Mouse (Mus musculus): ENCODE measurements around the gene Ccdc51. TPM values are rescaled to one million over a fixed set of nuclear protein-coding genes. Genes with fewer than 3 reads are reported as not detected.

Gene Ccdc51
- total RNA-seq, 2 experiments from 2014 or later, result 6.4 TPM

DNA sequence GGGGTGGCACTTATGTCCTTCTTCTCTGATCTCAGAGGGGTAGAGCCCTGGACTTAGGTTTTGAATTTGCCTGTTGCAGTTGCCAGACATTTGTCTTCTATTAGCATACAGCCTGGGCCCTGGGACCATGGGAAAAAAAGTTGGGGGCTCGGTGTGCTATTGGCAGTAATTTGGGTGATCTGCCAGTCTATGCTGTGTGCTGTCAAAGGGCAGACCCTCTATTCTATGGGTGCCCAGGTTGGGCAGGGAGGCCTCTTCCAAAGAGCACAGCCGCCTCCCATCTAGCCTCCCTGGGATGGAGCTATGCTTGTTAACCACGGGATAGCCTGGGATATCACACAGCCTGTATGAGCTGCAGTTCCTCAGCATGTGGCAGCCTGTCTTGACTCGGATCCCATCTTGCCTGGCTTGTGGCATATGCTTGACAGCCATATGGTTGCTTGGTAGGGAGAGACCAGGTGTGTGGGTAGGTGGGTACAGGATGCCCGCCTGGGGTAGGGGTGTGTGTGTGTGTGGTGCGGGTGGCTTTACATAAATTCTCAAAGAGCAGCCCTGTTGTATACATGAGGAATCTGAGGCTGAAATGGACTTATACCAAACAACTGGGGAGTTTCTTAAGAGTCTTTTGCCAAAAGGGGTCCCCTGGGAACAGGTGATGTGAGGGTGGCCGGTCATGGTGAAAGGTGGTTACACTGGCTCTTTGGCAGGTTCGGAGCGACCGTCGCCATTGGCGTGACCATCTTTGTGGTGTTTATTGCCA, 26.8 kb upstream of the Ccdc51 start:
- DNase-seq (ENCODE audit: extremely low spot score in 1 of 2, low spot score in 2 of 2), result no peak
- intact Hi-C loops (cut with DNase I), result no loop called here

DNA sequence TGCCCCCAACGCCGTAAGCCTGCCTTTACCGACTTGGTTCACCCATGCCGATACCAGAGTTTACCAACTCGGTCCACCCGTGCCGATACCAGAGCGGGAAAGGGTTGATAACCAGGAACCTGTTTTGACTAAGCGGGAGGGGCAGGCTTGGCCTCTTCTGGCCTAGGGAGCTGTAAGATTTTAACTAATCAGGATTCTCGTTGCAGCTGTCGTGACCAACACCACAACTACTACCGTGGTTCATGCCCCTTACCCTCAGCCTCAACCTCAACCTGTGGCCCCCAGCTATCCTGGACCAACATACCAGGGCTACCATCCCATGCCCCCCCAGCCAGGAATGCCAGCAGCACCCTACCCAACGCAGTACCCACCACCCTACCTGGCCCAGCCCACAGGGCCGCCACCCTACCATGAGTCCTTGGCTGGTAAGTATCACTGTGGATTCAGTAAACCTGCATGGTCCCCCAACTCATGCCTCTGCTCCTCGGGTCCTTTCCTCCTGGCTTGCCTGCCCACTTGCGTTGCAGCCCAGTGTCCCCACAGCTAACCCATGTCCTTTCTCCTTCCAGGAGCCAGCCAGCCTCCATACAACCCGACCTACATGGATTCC, 26.1 kb upstream of the Ccdc51 start:
- intact Hi-C loops (cut with DNase I), result no loop called here
- no peak for DNase-seq (ENCODE audit: extremely low spot score in 1 of 2, low spot score in 2 of 2)

DNA sequence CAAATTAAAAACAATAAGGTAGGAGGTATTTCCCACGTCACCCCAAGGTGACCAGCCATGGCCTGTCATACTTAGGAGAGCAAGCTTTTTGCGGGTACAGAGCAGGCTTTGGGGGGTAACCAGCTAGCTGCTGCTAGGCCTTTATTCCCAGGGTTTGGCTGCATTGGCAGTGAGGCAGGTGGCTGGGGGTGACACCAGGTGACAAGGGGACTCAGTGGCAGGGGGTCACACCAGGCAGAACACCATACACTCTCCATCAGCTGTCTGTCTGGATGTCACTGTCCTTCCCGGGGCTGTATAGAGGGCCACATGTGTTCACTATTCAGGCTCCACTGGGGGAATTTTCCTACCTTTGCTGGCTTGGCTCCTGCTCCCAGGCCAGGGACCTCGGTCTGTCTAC, 25.4 kb upstream of the Ccdc51 start:
- intact Hi-C loops (cut with DNase I), result no loop called here

DNA sequence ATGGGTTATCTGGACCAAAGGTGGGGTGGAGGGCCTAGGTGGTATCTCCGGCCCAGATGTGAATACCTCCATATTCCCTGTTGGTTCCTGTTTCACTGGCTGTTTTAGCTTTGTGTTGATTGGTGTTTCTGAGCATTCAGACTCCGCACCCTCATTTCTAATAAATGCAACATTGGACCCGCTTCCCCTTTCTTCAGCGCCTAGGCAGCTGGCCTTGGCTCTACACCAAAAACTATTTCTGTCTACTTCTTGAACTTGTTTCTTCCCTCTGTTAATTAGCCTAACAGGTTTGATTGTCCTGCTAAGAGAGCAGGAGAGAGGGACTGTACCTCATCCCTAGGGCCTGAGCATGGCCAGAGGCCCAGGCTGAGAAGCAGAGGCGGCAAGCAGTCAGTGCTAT, 24.8 kb upstream of the Ccdc51 start:
- intact Hi-C loops (cut with DNase I), result no loop called here
- no peak for DNase-seq (ENCODE audit: extremely low spot score in 1 of 2, low spot score in 2 of 2)

More for the DNA sequence above, 25.4 kb upstream of the Ccdc51 start:
- DNase-seq (ENCODE audit: extremely low spot score in 1 of 2, low spot score in 2 of 2), result no peak

DNA sequence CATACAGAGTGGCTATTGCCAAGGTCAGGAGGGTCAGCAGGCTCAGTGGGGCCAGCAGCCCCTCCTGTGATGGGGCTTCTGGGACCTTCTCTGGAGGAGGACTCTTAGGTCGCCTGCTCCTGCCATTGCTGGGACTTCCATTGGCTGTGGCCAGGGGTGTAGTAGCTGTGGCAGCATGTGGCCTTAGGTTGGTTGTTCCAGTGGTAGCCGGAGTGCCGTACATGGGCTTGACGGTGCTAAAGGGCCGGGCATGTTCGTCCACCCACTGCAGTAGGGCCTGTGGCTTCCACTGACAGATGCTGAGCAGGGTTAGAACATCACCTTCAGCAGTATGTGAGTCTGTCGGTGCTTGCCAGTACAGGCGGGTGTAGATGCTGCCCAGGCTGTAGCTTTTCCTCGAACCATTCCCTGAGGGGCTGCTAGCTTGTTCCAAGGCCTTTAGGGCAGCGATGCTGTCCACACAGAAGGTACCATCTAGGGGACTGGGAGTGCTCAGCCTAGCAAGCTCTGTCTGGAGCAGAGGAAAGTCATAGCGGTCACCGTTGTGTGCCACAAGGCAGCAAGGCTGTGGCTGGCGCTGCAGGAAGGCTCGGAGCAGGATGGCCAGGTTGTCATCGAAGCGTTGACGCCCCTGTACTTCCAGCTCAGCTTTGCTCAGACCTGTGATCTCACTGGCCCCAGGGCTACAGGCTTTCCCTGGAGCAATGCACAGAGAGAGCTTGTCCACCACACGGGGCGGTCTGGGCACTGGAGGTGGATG, 24.1 kb upstream of the Ccdc51 start:
- no peak for DNase-seq (ENCODE audit: extremely low spot score in 1 of 2, low spot score in 2 of 2)
- intact Hi-C loops (cut with DNase I), result loop anchor here (2.0 kb wide), 1 partner anchor 55 kb away; no protein-coding TSS in a partner anchor

DNA sequence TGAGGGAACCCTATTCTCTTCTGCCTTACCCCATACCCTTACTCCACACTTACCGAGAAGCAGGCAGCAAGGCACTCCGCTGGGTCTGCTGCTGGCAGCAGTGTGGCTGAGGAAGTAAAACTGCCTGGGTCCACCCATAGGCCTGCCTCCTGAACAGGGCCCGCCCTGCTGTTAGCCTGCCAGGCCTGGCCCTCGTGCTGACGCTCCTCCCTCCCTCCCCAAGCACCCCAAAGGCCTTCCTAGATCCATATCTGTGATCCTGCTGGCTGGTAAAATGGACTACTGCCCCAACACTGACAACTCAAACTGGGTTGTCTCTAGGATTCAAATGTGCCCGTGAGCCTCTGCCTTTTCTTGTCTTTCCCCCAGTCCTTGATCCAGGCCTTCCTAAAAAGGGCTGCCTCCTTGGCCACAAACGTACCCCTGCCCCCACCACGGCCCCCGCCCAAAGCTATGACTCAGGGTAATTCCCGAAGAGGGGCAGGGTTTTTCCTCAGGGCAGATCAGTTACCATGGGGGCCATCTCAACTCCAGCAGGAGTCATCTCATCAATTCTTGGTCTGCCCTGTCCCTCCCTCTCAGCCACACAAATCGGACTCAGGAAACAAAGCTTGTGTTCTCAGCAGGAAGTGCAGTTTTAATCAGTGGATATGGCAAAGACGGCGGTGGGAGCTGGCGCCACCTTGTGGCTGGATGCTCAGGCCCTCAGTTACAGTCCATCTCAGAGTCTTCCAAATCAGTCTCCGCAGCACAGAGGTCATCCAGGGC, 23.0 kb upstream of the Ccdc51 start, which contains the start of gene Trex1:
Gene Trex1 (minus strand): TSS at position 599 of the 768 bp plus-strand sequence.
- intact Hi-C loops (cut with DNase I), result loop anchor here (2.0 kb wide), 1 partner anchor 57 kb away; no protein-coding TSS in a partner anchor
- peak; percentile 84 to 92 for DNase-seq (ENCODE audit: extremely low spot score in 1 of 2, low spot score in 2 of 2)

DNA sequence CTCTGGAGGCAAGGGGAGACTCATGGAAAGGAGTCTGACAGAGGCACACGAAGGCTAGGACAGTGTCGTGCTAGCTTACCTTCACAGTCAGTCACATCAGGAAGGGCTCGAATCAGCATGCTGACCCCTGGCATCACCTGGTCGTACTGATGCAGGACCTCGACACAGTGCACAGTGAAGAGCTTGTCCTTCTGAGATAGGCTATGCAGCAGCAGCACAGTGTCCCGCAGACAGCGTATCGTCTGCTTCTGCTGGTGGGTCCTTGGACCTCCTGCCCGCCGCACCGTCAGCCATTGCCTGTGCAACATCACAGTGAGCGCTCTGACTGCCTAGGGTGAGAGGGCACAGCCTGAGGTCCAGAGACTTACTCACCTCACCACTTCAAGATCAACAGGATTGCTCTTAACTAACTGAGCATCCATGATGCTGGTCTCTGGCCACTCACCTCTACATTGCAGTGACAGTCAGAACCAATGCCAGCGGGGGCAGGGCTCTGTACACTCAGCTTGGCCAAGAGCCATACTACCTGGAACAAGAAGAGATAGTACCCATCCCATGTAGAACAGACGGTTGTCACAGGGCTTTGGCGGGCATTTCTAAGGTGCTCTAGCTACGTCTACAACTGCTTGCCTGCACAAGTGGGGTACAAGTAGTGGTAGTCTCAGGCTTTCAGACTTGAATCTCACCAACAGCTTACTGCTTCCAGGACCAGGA, 22.0 kb upstream of the Ccdc51 start:
- DNase-seq (ENCODE audit: extremely low spot score in 1 of 2, low spot score in 2 of 2), result no peak
- intact Hi-C loops (cut with DNase I), result loop anchor here (5.0 kb wide), 1 partner anchor 123 kb away; the partner anchor contains the start of gene Uqcrc1

DNA sequence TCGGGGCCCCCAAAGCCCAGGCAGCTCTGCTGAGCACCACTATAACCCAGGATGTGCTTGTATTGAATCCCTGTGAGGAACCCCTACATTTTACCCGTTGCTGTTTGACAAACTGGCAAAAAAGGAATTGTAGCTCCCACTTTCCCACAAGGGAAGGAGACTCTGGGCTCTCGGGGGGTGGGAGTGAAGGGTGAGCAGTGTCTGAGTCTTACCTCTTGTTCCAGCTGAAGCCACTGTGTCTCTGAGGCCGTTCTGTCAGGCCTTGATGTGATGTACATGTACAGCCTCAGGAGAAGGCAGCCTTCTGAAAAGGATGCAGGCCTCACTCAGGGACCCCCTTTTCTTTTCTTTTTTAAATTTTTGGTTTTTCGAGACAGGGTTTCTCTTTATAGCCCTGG, 21.4 kb upstream of the Ccdc51 start:
- intact Hi-C loops (cut with DNase I), result loop anchor here (5.0 kb wide), 1 partner anchor 124 kb away; the partner anchor contains the start of gene Uqcrc1
- no peak for DNase-seq (ENCODE audit: extremely low spot score in 1 of 2, low spot score in 2 of 2)

DNA sequence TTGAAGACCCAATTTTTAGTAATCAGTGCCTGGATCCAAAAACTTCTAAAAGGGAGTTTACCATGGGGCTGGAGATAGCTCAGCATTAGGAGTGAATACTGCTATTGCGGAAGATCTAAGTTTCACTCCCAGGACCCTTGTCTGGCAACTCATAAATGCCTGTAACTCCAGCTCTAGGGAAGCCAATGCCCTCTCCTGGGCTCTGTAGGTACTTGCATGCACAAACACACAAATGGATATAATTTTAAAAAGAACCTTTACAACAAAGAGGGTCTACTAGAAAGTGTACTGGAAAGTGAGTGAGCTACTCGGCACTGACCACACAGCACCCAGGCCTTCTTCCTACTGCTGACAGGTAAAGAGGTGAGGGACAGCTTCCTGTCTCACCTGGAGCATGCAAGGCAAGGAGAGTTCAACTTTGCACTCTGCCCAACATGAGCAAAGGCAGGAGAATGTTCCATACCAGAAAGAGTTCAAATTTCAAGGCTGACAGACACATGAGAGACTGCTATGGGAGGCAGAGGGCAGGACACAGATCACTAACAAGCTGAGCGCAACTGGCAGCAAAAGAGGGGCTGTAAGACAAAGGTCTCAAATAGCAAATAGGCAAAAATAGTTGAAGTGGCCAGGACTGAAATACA, 14.1 kb upstream of the Ccdc51 start:
- DNase-seq (ENCODE audit: extremely low spot score in 1 of 2, low spot score in 2 of 2), result no peak
- intact Hi-C loops (cut with DNase I), result loop anchor here (5.0 kb wide), 1 partner anchor 121 kb away; no protein-coding TSS in a partner anchor

DNA sequence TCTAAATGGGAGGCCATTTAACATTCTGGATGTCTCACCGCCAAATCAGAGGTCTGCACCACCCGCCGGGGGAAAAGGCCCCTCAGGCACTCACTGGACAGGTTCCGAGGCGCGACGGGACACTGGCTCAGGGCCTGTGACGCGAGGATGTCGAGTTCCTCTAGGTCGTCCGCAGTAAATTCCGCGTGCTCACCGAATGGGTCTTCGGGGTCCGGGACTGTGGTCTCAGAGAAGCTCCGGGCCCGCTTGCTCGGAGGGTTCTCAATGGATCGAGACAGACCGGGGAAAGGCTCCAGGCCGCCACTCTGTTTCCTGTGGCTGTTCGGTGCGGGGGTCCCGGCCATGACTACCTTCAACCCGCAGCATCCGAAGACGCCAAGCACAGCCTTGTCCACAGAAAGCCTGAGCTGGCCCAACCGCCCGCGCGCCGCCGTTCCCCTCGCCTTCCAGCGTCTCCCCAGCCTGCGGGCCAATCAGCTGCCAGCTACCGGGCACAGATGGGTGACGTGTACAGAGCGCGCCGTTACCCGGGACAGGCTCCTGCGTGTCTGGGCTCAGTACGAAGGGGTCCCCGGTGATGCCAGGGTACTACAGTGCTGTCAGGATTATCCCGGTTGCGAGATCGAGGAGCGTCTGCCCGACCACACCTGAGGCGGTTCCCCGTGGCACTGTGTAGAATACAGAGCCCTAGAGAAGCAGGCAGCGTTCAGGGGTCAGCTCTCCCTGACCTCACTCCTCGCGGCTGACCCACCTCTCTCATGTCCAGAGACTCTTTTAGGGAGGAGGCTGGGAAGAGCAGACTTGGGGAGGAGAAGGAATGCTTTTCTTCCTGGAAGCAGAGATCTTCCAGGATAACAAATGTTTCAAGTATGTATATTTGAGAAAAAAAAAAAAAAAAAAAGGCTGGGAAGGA, 8.4 kb upstream of the Ccdc51 start, which contains the start of gene Atrip:
Gene Atrip (minus strand): TSS at position 464 of the 913 bp plus-strand sequence.
- intact Hi-C loops (cut with DNase I), result no loop called here
- peak; percentile 94 to 95 for DNase-seq (ENCODE audit: extremely low spot score in 1 of 2, low spot score in 2 of 2)

DNA sequence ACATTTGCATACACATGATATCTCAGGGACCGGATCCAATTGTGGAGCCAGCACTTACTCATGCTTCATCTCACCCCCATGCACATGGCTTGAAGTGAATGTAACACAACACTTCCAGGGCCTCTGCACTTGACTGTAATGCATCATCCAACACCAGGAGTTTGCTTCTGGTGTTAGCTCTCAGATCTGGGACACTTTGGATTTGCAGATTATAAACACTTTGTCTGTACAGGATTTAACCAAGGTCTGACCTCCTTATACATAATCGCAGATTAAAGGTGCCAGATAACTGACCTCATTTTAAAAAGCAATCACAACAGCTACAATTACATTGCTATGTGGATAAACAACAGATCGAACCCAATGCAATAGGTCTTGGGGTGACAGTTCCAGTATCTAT, 1.8 kb upstream of the Ccdc51 start:
- intact Hi-C loops (cut with DNase I), result no loop called here
- no peak for DNase-seq (ENCODE audit: extremely low spot score in 1 of 2, low spot score in 2 of 2)

DNA sequence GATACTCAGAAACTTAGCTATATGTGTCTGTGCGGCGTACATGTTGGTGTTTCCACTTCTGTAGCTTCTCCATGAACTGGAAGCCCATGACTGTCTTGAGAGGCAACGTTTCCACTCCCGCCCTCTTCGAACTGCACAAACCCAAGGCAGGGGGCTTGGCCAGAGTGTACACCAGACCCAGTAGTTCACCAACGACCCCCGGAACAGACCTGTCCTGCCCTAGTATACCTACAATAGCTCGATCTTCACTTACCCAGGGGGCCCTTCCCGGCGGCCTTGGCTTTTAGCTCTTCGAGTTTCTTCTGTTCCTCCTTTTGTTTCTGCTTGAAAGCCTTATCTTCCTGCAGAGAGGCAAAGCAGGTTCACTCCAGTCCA, 557 bp upstream of the Ccdc51 start:
- intact Hi-C loops (cut with DNase I), result no loop called here

DNA sequence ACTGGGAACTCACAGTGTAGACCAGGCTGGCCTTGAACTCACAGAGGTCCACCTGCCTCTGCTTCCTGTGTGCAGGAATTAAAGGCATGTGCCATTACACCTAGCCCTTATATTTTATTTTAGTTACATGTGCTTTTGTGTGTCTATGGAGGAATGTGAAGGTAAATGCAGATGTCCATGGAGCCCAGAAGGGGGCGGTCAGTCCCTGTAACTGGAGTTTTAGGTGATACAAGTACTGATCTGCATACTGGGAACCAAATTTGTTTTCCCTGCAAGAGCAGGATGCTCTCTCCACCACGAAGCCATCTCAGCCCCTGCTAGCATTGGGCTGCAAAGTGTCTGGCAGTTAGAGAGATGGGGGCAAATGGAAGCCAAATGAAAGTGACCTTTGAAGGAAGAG, 2.6 kb downstream of the Ccdc51 start:
- DNase-seq (ENCODE audit: extremely low spot score in 1 of 2, low spot score in 2 of 2), result no peak
- intact Hi-C loops (cut with DNase I), result loop anchor here (5.0 kb wide), 1 partner anchor 777 kb away; no protein-coding TSS in a partner anchor

More for the DNA sequence above, 557 bp upstream of the Ccdc51 start:
- DNase-seq (ENCODE audit: extremely low spot score in 1 of 2, low spot score in 2 of 2), result no peak

DNA sequence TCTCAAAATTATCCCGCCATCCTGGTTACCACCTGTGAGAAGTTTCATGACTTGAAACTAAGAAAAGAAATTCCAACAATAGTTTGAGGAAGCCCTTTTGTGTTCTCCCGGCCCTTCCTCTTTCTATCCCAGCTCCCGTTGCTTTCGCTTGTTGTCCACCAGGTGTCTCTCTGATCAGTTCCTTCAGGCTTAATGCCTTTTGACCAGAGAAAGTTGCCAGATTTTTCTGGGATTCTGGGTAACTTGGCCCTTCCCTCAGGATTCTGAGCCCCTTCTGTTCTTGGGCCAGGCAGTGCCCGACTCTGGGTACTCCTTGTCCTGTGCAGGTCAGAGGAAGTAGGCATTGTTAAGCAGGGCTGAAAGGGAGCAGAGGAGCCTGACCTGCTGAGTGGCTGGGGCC, 5.7 kb downstream of the Ccdc51 start:
- DNase-seq (ENCODE audit: extremely low spot score in 1 of 2, low spot score in 2 of 2), result peak in 1 of 2 experiments; percentile 48
- intact Hi-C loops (cut with DNase I), result loop anchor here (1.0 to 5.0 kb wide), 2 partner anchors 36 to 774 kb away; no protein-coding TSS in a partner anchor

DNA sequence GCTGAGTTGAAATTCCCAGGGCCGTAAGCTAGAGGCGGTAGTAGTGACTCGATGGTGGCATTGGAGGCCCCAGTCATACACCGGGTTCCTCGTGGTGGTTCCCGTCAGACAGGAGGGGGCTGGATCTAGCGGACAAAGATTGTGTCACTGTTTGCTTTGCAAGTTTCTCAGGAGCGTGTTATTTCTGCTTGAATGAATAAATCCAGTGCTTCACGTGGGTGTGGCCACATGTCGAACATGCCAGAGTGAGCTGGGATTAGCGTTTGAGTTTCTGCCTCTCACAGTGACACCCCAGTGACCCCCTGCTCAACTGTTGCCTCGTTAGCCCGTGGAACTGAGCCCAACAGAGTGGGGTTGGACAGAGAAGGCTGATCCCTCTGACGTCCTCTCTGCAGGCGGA, 8.2 kb downstream of the Ccdc51 start:
- no peak for DNase-seq (ENCODE audit: extremely low spot score in 1 of 2, low spot score in 2 of 2)
- intact Hi-C loops (cut with DNase I), result loop anchor here (10.0 kb wide), 1 partner anchor 744 kb away; the partner anchor contains the start of gene Nme6

DNA sequence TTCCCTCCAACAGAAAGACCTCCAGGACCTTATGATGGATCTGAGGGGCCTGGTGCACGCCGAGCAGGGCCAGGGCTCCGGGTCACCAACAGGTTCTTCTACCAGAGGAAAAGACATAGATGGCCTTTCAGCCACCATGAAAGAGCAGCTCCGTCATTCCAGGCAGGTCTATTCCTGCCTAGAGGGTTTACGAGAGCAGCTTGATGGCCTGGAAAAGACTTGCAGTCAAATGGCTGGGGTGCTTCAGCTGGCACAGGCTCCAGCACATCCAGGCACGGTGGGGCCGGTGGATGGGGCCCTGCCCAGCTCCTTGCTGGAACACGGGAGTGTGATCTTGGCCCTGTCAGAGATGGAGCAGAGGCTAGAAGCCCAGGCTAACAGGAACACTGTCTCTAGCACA, 9.5 kb downstream of the Ccdc51 start:
- intact Hi-C loops (cut with DNase I), result loop anchor here (10.0 kb wide), 1 partner anchor 743 kb away; the partner anchor contains the start of gene Nme6
- DNase-seq (ENCODE audit: extremely low spot score in 1 of 2, low spot score in 2 of 2), result no peak
